Mouse (Mus musculus) inflammation-experienced regulatory T-cells, adult 6 months (primary cell): ENCODE results near the gene Gm10272. TPM values are rescaled to one million over a fixed set of nuclear protein-coding genes. Genes with fewer than 3 reads are reported as not detected.
"Not testable (repeated sequence)": the region's sequence is repeated elsewhere in the genome, so short reads cannot be mapped to it uniquely, and the experiment has no call there.

Experiments used
- ATAC-seq: one replicate; pipeline ENCODE4 v1.8.0; 2017
- polyA plus RNA-seq, 3 experiments: library from polyadenylated mRNA; unstranded; fragments of 100-300 nt; shearing (Covaris generic); gene quantifications; one replicate each; pipeline ENCODE4 v1.2.1; 2017

Gene Gm10272
- polyA plus RNA-seq: not detected

DNA sequence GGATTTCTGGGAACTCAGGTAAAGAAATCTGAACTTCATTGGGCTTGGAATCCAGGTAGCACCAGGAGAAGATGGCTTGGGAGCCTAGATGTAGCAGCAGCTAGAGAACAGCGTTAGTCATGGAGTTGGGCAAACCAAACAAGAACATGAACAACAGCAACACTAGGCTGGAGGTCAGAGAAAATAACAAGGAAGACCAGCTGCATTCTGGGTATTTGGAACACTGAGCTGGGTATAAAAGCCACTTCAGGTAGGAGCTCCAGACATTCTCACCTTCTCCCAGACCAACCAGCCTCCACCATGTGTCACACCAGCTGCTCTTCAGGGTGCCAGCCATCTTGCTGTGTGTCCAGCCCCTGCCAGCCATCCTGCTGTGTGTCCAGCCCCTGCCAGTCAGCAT is at the start of gene Gm10272:
TSS of gene Gm10272 (plus strand) at position 301 of the 400 bp plus-strand sequence.
- ATAC-seq: no peak

DNA sequence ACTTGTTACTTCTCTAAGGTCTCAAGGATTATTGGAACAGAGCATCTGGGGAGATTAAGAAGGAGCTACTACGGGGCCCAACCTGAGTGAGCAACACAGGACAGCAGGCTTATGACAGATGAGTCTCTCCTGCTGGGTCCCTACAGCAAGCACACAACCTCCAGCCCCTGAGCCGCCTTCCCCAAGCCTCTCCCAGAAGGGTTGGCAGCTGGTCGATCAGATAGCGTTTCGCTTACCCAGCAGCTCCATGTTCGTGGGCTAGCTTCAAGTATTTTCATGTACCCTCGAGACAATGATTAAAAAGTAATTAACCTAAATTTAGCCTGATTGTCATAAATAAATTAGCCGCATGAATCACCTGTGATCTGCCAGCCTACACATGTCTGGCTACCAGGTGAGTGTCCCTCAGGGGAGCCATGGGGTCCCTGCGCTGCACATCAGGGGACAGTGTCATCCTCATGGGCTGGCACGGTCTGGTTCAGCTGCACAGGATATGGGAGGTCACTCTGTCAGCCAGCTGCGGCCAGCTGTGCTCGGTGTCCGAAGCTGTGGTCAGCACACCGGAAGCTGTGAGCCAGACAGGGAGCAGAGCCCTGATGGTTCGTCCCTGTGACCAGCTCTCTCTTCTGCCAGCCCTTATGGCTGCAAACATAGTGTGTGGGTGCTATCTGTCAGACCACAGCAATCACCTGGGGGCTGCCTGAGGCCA is 48.0 kb upstream of the Gm10272 start:
- no peak for ATAC-seq

DNA sequence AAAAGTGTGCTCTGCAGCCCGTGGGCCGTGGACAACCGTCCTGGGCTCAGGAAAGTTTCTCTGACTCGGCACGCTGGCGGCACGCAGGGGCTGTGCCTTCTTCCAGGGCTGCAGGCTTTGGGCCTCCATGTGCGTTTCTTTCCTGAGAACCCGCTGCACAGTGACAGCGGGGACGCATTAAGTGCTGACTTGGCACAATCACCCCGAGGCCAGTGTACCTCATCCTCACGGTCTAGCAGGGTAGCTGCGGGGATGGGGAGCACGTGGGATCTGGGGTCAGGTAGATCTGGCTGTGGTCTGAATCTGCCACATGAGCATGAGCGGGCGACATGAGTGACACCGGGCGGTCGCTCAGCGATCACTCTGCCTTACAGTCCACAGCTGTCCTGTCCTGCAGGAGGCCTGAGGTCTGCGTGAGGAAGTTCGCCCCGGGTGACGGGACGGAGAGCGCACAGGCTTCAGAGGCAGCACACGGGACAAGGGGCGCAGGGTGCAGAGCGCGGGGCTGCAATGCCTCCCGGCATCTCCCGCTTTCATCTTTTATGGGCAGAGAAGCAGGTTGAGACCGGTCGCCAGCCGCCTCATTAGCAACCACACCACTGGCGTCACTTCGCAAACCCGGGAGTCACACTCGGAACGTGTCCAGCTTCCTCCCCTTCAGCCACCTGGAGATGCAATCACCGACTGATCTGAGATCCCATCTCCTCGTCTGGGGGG is 42.3 kb upstream of the Gm10272 start:
- no peak for ATAC-seq

DNA sequence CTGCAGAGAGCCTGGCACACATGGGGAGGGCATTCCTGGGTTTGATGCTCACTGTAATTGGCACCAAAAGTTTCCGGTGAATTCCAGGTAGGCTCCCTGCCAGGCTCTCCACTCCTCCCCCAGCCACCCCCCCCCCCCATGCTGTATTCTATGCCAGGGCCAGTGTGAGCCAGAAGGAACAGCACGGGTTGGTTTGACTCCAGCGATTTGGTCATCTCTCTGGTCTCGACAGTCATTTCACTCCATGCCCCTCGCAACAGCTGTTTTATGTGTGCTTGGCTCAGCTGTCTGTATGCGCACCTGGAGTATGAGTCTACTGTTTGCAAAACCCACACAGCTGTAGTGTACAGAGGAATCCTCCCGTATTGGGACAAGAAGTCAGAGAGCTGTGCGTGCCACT is 40.1 kb upstream of the Gm10272 start:
- ATAC-seq: no peak

DNA sequence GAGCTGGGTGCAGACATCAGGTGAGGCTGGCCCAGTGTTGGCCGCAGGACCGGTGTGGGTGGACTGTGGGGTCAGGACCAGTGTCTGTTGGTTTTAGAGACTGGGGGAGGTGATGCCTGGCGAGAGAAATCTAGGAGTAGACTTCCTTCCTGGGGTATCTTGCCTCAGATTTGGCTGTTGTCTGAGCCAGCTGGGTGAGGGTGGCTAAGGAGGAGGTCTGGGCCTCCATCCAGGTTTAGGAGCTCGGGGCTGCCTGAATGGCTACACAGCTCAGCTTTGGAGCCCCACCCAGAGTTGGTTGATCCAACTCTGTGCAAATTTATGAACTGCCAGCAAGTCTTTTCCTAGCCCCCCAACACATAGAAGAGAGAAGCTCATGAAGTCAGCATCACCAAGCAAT is 39.0 kb upstream of the Gm10272 start:
- no peak for ATAC-seq

DNA sequence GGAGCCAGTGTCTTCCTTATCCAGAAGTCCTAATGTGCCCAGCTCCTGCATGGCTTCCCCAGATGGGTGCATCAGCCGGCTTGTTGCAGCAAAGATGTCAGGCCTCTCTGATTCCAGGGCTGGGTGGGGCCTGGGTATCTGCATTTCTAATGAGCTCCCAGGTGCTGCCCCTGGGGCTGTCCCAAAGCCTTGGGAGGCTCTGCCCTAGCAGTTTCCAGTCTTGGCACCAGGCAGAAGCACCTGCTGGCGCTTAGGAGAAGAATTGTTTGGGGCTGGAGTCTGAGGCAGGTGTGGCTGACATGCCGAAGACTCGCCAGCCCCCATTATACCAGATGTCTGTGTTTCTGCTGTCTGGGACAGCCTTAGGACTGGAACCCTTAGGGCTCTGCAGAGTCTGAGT is 35.7 kb upstream of the Gm10272 start:
- ATAC-seq: no peak

DNA sequence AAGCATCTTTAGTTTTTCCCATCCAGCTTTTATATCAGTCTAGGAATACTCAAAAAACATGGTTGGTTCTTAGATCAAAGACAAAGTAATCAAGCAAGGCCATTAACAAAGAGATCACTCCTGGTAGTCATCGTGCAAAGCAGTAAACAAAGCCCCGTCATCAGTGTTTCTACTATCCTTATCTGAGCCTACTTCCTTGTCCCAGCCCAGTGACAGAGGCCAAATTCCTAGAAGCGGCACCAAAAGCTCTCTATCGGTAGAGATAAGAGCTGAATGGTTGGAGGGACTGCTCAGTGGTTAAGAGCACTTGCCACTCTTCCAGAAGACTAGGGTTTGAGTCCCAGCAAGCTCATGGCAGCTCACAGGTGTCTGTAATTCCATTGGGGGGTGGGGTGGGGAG is 34.9 kb upstream of the Gm10272 start:
- no peak for ATAC-seq

DNA sequence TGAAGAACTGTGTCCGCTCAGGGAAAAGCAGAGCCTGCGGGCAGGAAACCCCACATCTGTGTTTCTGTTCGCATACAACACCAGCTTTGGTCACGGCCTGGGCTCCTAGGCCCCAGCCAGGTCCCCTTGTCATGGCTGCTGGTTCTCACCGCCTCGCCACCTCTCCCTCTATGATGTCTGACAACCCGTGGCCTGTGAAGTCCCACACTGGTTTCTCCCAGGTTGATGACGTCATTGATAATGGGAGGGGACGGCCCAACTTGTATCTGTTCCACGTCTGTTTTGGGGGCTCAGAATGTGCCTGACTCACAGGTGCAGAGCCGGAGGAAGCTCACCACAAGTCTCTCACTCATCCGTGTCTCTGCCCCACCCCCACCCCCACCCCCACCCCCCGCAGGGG is 32.7 kb upstream of the Gm10272 start:
- no peak for ATAC-seq

DNA sequence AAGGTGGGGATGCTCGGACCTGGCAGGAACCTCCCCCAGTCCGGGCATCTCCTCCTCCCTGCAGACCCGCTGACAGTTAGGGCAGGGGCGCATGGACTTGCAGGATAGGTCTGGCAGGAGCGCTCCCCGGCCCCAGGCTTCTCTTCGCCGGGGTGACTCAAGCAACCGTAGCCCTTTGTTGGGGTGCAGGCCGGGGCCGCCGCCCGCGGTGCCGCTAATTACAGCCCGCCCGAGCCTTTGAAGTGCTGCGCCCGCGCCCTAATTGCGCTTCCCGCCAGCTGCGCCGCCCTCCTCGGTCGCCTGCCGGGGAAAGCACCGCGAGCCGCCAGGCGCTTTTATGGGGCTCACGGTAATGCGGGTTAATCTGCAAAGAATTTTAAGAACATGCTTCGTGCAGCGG is 28.9 kb upstream of the Gm10272 start:
- no peak for ATAC-seq

DNA sequence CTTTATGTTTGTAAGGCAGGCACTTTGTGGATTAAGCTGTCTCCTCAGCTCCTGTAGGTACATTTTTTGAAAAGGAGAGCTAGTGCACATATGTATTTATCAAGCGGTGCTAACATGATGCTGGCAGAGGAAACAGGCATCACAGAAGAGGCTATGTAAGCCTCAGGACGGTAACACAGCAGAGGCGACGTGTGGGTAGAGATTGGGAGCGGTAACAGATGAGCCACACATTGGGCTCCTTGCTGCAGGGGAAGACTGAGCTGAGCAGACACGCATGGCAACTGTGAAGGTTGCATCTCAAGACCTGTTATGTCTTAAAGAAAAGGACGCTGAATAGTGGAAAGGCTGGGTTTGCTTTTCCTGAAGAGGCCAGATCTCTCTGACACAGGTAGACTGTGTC is 23.4 kb upstream of the Gm10272 start:
- ATAC-seq: no peak

DNA sequence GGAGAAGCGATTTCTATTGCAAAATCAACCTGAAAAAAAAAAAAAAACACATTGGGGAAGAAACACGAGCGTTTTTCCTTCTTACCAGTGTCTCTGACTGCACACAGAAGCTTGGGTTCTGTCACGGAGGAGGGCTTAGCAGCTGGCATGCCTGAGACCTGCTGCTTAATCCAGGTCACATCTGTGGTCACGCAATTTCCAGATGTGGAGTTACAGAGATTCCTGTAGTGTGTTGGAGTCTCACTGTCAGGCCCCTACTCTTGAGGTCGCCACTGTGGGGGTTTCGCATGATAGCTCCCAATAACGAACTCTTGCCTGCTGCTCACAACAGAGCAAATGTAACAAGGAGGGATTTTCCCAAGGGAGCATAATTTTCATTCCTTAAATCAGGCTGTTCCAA is 22.2 kb upstream of the Gm10272 start:
- no peak for ATAC-seq

DNA sequence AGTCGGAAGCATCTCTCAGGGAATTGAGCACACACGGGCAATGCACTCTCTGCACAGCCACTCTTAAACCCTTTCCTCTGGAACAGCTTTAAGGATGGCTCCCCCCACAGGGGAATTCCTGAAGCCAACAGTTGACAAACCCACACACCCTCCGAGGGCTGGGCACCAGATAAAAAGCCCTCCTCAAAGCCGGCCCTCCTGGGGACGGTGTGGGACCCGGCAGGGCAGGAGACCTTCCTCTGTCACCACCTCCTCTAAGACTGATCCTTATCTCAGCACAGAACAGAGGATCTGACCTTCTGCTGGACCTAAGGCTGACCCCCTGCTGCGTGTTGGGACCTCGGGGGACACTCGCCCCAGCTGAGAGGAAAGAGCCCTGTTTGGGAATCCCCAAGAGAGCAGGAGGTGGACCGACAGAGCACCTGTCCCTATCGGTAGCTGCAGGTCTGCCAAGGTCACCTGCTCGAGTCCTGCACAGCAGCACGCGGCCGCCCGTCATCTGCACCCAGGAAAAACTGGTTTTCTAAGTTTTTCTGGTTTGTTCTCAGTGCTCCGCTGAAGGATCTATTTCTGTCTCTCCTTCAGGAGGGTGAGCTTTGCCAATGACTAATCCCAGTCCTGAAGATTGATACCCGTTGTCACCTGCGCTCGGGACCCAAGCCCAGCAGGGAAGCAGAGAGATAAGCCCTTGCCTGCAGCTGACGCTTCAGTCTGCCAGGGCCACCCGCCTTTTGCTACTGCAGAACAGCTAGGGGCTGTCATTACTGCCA is 20.3 kb upstream of the Gm10272 start, which contains the start of gene Tspear:
TSS of gene Tspear (plus strand) at position 675 of the 770 bp plus-strand sequence.
- no peak for ATAC-seq

DNA sequence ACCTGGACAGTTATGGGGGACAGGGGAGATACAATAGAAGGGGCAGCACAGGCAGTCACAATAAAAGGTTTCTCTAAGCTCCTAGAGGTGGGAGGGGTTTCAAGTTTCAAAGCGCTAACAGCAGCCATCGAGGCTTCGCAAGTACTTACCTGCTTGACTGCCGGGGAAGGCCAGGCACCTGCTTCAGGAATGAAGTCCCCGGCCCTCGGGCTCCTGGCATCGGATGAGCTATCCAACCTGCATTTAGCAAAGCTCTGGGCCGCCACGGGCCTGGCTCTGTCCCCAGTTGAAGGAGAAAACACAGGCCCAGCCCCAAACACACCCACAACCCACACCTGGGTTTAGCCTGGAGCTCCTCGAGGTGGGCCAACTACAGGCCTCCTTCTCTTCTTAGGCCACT is 19.4 kb upstream of the Gm10272 start:
- no peak for ATAC-seq

DNA sequence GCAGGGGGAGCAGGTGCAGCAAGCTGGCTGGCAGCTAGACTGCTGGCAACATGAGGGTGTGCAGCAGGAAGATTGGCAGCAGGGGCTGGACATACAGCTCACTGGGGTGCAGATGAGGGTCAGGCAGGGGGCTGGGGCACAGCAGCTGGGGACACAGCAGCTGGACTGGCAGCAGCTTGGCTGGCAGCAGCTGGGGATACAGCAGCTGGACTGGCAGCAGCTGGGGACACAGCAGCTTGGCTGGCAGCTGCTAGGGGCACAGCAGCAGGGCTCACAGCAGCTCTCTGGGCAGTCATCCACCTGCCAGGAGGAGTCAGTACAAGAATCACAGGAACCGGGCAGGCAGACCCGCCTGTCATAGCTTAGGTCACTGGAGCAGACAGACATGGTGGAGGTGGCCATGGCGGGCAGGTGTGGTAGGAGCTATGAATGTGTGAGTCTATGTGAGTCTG is 16.0 kb upstream of the Gm10272 start, which contains the start of gene Gm19402:
TSS of gene Gm19402 (minus strand) at position 402 of the 452 bp plus-strand sequence.
- not testable (repeated sequence) for ATAC-seq

DNA sequence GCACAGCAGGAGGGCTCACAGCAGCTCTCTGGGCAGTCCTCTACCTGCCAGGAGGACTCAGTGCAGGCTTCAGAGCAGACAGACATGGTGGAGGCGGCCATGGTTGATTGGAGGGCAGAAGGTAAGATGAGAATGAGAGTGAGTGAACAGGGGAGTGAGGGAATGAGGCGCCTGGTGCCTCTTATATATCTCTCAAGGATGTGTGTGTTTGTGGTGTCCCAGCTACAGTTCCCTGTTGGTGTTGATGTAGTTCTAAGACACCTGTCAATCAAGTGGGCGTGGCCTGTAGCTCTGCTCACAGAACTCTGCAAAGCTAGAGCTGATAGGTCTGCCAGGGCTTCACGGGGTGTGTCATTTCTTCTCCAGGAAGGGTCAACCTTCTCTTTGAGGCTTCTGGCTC is 9.3 kb upstream of the Gm10272 start, which contains the start of gene Gm9508:
TSS of gene Gm9508 (minus strand) at position 101 of the 400 bp plus-strand sequence.
- ATAC-seq: no peak

DNA sequence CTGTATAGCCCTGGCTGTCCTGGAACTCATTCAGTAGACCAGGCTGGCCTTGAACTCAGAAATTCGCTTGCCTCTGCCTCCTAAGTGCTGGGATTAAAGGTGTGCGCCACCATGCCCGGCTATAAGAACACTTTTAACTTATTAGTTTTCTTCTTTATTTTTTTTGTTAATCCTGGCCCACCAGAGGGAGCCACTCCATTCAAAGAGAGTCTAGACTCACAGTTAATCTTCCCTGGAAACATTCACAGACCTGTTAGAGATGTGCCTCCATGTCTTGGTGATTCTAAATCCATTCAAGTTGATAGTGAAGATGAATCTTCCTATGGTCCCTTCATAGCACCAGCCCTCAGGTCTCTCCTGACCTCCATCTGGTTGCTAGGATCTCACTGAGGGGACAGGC is 3.4 kb downstream of the Gm10272 start:
- no peak for ATAC-seq

DNA sequence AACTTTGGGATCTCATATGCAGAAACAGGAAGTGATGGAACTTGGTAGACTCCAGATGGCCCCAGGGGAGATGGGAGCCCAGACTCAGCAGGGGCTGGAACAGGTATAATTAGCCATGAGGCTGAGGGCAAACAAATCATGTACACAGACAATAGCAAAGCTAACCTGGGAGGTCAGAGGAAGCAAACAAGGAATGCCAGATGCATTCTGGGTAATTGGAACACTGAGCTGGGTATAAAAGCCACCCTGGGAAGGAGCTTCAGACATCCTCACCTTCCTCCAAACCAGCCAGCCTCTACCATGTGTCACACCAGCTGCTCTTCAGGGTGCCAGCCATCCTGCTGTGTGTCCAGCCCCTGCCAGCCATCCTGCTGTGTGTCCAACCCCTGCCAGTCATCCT is 4.7 kb downstream of the Gm10272 start, which contains the start of gene Gm10024:
TSS of gene Gm10024 (plus strand) at position 301 of the 400 bp plus-strand sequence.
- not testable (repeated sequence) for ATAC-seq

DNA sequence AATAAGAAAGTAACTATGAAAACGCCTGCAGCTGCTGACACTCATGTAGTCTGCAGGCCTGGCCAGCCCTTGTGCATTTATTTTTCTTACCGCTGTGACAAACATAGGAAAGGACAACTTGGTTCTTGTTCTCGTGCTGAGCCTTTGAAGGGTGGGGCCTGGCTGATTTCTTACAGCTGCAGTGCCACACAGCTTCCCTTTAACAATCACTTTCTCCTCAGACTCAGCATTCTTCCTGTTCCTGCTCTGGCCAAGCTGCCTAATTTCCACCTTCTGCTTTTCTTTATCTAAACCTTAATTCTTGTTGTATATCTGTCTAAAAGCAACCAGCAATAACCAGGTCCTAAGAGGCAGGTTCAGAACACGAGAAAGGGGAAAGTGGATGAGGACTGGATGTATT is 7.3 kb downstream of the Gm10272 start:
- ATAC-seq: no peak

DNA sequence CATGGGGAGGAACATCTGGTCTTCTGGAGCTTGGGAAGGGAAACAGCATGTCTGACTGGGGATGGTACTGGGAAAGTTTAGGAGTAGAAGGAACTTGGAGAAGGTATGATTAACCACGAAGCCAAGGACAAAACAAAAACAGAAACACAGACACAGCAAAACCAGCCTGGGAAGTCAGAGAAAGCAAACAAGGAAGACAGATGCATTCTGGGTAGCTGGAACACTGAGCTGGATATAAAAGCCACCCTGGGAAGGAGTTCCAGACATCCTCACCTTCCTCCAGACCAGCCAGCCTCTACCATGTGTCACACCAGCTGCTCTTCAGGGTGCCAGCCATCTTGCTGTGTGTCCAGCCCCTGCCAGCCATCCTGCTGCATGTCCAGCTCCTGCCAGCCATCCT is 9.1 kb downstream of the Gm10272 start, which contains the start of gene Gm10142:
TSS of gene Gm10142 (plus strand) at position 301 of the 400 bp plus-strand sequence.
- no peak for ATAC-seq

DNA sequence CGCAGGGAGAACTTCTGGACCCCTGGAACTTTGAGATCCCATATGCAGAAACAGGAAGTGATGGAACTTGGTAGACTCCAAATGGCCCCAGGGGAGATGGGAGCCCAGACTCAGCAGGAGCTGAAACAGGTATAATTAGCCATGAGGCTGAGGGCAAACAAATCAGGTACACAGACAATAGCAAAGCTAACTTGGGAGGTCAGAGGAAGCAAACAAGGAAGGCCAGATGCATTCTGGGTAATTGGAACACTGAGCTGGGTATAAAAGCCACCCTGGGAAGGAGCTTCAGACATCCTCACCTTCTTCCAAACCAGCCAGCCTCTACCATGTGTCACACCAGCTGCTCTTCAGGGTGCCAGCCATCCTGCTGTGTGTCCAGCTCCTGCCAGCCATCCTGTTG is 13.9 kb downstream of the Gm10272 start, which contains the start of gene Krtap12-1:
TSS of gene Krtap12-1 (plus strand) at position 301 of the 400 bp plus-strand sequence.
- ATAC-seq: not testable (repeated sequence)

DNA sequence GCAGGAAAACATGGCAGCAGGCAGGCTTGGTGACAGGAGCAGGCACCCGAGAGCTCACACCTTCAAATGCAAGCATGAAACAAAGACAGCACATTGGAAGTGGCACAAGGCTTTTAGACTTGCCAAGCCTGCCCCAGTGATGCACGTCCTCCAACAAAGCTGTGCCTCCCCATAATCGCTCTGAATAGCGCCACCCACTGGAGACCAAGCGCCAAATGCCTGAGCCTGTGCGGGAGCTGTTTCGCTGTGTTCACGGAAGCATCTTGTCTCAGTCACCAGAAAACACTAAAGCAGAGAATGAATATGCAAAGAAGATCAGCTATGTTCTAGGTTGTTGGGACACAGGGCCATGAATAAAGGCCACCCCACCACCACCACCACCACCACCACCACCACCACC is 18.4 kb downstream of the Gm10272 start:
- ATAC-seq: no peak

DNA sequence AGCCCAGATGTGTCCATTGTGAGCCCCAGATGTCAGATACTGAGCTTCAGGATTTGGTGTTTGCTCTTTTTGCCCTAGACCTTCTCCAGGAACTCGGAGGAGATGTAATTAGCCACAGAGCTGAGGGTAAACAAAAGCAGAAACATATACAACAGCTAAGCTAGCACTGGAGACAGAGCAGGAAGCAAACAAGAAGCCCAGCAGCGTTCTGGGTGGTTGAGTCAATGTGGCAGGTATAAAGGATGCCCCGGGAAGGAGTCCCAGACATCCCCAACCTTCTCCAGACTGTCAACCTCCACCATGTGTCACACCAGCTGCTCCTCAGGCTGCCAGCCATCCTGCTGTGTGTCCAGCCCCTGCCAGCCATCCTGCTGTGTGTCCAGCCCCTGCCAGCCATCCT is 19.8 kb downstream of the Gm10272 start, which contains the start of gene Gm10100:
TSS of gene Gm10100 (plus strand) at position 301 of the 400 bp plus-strand sequence.
- no peak for ATAC-seq

DNA sequence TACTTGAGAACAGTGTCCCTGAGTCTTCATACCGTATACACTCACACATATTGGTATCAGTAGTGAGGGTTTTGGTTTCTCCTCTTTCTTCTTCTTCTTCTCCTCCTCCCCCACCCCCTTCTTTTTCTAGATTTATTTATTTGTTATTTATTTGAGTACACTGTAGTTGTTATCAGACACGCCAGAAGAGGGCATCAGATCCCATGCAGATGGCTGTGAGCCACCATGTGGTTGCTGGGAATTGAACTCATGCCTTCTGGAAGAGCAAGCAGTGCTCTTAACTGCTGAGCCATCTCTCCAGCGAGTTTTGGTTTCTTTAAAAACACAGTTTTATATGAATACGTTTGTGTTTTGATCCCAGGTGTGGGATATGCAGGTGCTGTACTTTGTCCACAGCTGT is 21.9 kb downstream of the Gm10272 start:
- no peak for ATAC-seq
